Mouse (Mus musculus) cerebellum, adult 11-12 months (tissue): ENCODE measurements around the gene Cdh24.
A peak's percentile ranks its signal among the peaks of the same experiment; 100 is the strongest.

Experiments used
- DNase-seq: peaks from one replicate; pipeline ENCODE4 v3.0.0; 2022

Cdh24 gene

GRCm38 (mm10) chr14:54603686-54604085, 37.5 kb downstream of the Cdh24 start:
- DNase-seq, result peak; percentile 45

DNA sequence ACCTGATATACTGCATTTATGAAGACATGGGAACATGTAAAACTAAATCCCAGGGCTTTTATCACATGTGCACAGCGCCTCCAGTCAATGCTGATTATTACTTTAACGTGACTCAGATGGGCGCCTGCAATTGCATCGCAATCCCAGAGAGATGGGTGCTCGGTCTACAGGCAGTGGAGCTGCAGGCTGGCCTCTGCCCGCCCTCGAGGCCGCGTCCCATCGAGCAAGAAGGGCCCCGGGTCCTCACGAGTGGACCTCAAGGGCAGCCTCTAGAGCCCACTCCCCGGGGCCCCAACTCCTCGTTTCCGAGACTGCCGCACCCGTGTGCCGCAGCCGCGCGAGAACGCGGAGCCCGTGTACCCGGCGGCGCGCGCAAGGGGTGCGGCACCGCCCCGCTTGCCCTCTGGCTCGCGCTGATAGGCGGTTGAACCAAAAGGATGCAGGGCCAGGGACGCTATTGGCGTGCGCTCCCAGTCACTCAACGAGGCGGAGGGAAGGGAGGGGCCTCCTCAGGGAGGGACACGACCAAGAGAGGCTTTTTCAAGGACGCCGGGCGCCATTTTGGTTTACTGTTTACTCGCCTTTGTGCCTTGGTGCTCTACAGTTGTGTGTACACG, 38.0 kb downstream of the Cdh24 start:
- peak; percentile 98 for DNase-seq

GRCm38 (mm10) chr14:54602613-54603012, 38.6 kb downstream of the Cdh24 start:
- peak; percentile 60 for DNase-seq

- DNase-seq, result no peak
These were observed 39.6 kb downstream of the Cdh24 start for GRCm38 (mm10) chr14:54601601-54602000.

GRCm38 (mm10) chr14:54597084-54597483, 44.1 kb downstream of the Cdh24 start:
- DNase-seq, result no peak

GRCm38 (mm10) chr14:54594631-54595414, 46.3 kb downstream of the Cdh24 start:
- DNase-seq, result no peak

GRCm38 (mm10) chr14:54594055-54594454, 47.1 kb downstream of the Cdh24 start:
- DNase-seq, result no peak

GRCm38 (mm10) chr14:54592319-54592934, 48.7 kb downstream of the Cdh24 start:
- no peak for DNase-seq

- DNase-seq, result peak; percentile 1
These were observed 50.1 kb downstream of the Cdh24 start for GRCm38 (mm10) chr14:54591056-54591455.

- DNase-seq, result no peak
These were observed 57.4 kb downstream of the Cdh24 start for GRCm38 (mm10) chr14:54583681-54584338.

DNA sequence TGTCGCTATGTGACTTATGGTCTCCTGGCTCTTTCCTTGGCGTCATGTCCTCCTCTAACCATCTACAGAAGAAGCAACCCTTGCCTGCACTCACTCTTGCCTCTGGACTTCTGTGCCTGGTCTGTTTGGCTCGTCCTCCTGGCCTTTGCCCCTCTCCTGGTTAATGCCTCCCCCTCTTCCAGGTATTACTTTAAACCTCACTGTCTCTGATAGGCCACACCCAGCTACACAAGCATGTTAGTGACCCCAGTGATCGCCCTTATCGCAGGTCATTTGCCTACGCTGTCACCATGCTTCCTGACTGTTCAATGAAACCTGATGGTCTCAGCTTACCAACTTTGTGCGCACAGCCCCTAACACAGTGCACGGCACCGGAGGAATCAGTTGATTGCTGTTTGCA, 58.6 kb downstream of the Cdh24 start:
- DNase-seq, result no peak
